Mouse (Mus musculus) hindbrain, postnatal 0 days (tissue): ENCODE data around the gene Ttc34. TPM values are rescaled to one million over a fixed set of nuclear protein-coding genes. Genes with fewer than 3 reads are reported as not detected.

Experiments
- ATAC-seq: fragments of 200-750 bp; cut with Nextera tagmentation; 2 replicates; pipeline ENCODE4 v1.8.0; 2017; ENCODE audit warnings: mild to moderate bottlenecking, moderate TSS enrichment, moderate library complexity
- DNase-seq: peaks from one replicate; pipeline ENCODE4 v3.0.0-alpha.2; 2015; ENCODE audit warnings: low spot score
- H3K27ac ChIP-seq: fragments of 300-500 bp; sonication (generic); 2 replicates; pipeline ENCODE4 v1.5.1; 2014; ENCODE audit warnings: mild to moderate bottlenecking
- H3K27me3 ChIP-seq: fragments of 300-500 bp; sonication (generic); 2 replicates; pipeline ENCODE4 v1.6.1; 2014; ENCODE audit warnings: low read length, mixed read lengths; ENCODE audit not compliant: insufficient read depth
- H3K36me3 ChIP-seq: fragments of 300-500 bp; sonication (generic); 2 replicates; pipeline ENCODE4 v1.6.1; 2014; ENCODE audit warnings: low read length, mixed read lengths; ENCODE audit not compliant: insufficient read depth
- H3K4me1 ChIP-seq: fragments of 300-500 bp; sonication (generic); 2 replicates; pipeline ENCODE4 v1.6.1; 2014; ENCODE audit warnings: antibody characterized with exemption, low read length, mixed read lengths; ENCODE audit not compliant: insufficient read depth
- H3K4me2 ChIP-seq: fragments of 300-500 bp; sonication (generic); 2 replicates; pipeline ENCODE4 v1.6.1; 2014; ENCODE audit warnings: low read depth, mild to moderate bottlenecking, low read length, moderate library complexity, mixed read lengths
- H3K4me3 ChIP-seq: fragments of 300-500 bp; sonication (generic); 2 replicates; pipeline ENCODE4 v1.5.1; 2014; ENCODE audit warnings: low read length
- H3K9ac ChIP-seq: fragments of 300-500 bp; sonication (generic); replicated peaks from 2 replicates; pipeline ENCODE4 v1.6.1; 2014; ENCODE audit warnings: mild to moderate bottlenecking, low read length, moderate library complexity, mixed read lengths
- H3K9me3 ChIP-seq: fragments of 300-500 bp; sonication (generic); 2 replicates; pipeline ENCODE4 v1.6.1; 2016; ENCODE audit warnings: low read length, mixed read lengths
- CTCF ChIP-seq: IDR thresholded peaks from 2 replicates; pipeline ENCODE4 v1.5.1; 2016; ENCODE audit warnings: antibody characterized with exemption, control low read depth, low read depth
- WGBS: fragments of 180-500 bp; shearing (Covaris S2); extraction: QIAGEN DNeasy Blood & Tissue Kit; methylation state at CpG from one replicate; pipeline ENCODE4 v1.1.7; 2014; 5-methylcytosine and 5-hydroxymethylcytosine counted together
- polyA plus RNA-seq: library from polyadenylated mRNA; unstranded; fragments of >200 nt; fragmentation: Nextera tagmentation; extraction: Ambion mirVana; gene quantifications from 2 replicates; pipeline ENCODE4 v1.2.1, GENCODE M21; 2015
- total RNA-seq: library from RNA; depleted of rRNA; stranded (reverse); fragments of >200 nt; gene quantifications from 2 replicates; pipeline ENCODE4 v1.2.3, GENCODE M21; 2014

Gene Ttc34
- total and polyA plus RNA-seq, 2 experiments from 2014 or later, result 2.3 to 3.3 TPM

DNA sequence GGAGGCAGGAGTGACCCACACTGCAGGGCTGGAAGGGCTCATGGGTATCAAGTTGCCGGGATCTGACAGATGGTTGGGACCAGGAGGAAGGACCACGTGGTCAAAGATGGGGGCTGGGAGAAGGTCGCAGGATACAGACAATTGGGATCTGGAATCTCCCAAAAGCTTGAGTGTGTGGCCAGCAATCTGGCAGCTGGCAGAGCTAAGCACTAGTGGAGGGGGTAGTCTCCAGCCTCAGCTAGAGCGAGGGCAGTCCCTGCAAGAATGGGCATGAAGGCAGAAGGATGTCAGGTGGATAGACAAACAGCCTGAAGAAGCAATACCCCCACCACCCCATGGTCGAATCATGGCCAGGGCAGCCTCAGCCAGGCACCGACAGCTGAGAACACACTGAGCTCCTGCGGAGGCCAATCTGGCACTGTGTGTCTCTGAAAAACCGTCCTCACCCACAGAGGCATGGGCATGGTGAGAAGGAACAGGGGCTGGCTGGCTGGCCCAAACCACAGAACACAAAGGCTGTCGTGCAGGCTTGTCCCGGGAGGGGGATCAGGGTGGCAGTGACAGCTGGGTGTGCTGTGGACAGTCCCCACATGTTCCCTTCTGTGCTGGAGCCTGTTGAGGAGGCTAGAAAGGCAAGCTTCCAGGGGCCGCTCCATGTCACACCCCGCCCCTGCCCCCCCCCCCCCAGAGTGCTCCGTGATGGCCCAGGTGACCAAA is 49.8 kb downstream of the Ttc34 start:
- TF ChIP-seq CTCF, result no peak
- no peaks in the 10 kb centered on the region for H3K4me1 ChIP-seq
- H3K27ac ChIP-seq, result peak overlapping the region; percentile 65
- ATAC-seq (peak; percentile 79), DNase-seq (peak; percentile 72)
- H3K4me2 ChIP-seq, result no peak overlapping the region
- H3K9me3 ChIP-seq, result no peaks in the 10 kb centered on the region
- H3K27me3 ChIP-seq, result no peaks in the 10 kb centered on the region
- H3K9ac ChIP-seq, result no peak overlapping the region
- H3K4me3 ChIP-seq, result no peak overlapping the region
- 53% methylated on average over 13 of the region's 13 CpGs for WGBS
- no peaks in the 10 kb centered on the region for H3K36me3 ChIP-seq

- ATAC-seq, result no peak
- no peaks in the 10 kb centered on the region for H3K27me3 ChIP-seq
- H3K9ac ChIP-seq, result no peak overlapping the region
Observed at GRCm38 (mm10) chr4:154887593-154888250, 50.5 kb downstream of the Ttc34 start.

GRCm38 (mm10) chr4:154890887-154891286 is 53.6 kb downstream of the Ttc34 start:
- no peaks in the 10 kb centered on the region for H3K9me3 ChIP-seq
- DNase-seq, result no peak
- no peak overlapping the region for H3K4me3 ChIP-seq
- no peak for TF ChIP-seq CTCF
- H3K36me3 ChIP-seq, result no peaks in the 10 kb centered on the region
- H3K4me2 ChIP-seq, result no peak overlapping the region
- H3K4me1 ChIP-seq, result no peaks in the 10 kb centered on the region
- WGBS, result 94% methylated on average over 14 of the region's 14 CpGs
- H3K27me3 ChIP-seq, result no peaks in the 10 kb centered on the region
- no peak for ATAC-seq
- no peak overlapping the region for H3K9ac ChIP-seq
- no peak overlapping the region for H3K27ac ChIP-seq

More at GRCm38 (mm10) chr4:154887593-154888250, 50.5 kb downstream of the Ttc34 start:
- H3K36me3 ChIP-seq, result no peaks in the 10 kb centered on the region
- 78% methylated on average over 15 of the region's 15 CpGs for WGBS
- DNase-seq, result no peak
- H3K4me1 ChIP-seq, result no peaks in the 10 kb centered on the region
- no peak overlapping the region for H3K4me3 ChIP-seq
- peak overlapping the region; percentile 65 for H3K27ac ChIP-seq
- no peak for TF ChIP-seq CTCF
- no peaks in the 10 kb centered on the region for H3K9me3 ChIP-seq
- H3K4me2 ChIP-seq, result no peak overlapping the region

GRCm38 (mm10) chr4:154895549-154895948 is 58.3 kb downstream of the Ttc34 start:
- Histone ChIP-seq H3K4me1 (peaks cover 16% of the 10 kb centered on the region), H3K4me2 (no peak overlapping the region), H3K27me3 (no peaks in the 10 kb centered on the region), H3K4me3 (no peak overlapping the region), H3K27ac (no peak overlapping the region), H3K9ac (no peak overlapping the region), H3K36me3 (no peaks in the 10 kb centered on the region), H3K9me3 (no peaks in the 10 kb centered on the region)
- DNase-seq (no peak), ATAC-seq (no peak)
- 82% methylated on average over 5 of the region's 5 CpGs for WGBS
- no peak for TF ChIP-seq CTCF

GRCm38 (mm10) chr4:154897676-154898465 is 60.6 kb downstream of the Ttc34 start:
- Histone ChIP-seq H3K4me2 (peak overlapping the region; percentile 99), H3K36me3 (no peaks in the 10 kb centered on the region), H3K27me3 (no peaks in the 10 kb centered on the region), H3K4me3 (peak overlapping the region; percentile 57), H3K9me3 (no peaks in the 10 kb centered on the region), H3K27ac (peak overlapping the region; percentile 77; the same call in 1 of the 2 replicates), H3K9ac (peak overlapping the region; percentile 69), H3K4me1 (peaks cover 16% of the 10 kb centered on the region)
- no peak for TF ChIP-seq CTCF
- ATAC-seq (no peak), DNase-seq (no peak)
- 64% methylated on average over 6 of the region's 6 CpGs for WGBS

DNA sequence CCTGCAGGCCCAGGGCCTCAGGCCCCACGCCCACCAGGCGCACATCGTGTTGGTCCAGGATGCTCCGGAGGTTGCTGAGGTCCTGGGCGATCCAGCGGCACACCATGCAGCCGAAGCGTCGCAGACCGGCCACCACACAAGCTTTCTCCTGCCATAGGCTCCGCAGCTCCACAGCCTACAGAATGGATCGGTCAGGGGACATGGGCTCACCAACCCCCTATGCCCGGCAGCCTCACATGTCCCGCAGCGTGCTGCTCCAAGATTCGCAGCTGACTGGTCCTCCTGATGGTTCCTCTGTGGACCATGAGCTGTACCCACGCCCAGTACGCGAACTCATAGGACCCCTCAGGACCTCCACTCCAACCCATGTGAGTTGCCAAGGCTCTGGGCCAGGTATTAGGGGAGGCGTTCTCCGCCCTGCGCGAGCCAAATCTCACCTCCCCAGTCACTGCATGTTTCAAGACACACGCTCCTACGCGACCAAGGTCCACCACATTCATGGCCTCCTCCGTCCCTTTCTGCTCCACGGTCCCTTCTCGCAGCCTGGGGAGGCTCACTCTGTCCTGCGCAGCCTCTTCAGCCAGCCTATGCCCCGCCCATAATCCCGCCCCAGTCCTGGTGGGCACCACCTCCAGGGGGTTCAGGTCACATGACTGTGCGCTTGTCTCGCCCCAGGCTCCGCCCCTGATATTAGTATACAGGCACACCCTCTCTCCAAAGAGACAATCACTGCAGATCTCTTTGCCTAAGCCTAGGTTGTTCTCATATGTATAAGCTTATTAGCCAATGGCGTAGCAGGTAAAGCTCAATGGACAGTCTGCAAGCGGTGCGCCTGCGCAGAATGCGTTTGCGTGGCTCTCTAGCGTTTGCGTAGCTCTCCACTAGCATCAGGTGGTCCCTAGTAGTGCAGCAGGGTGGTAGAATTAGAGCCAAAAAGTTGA is 61.5 kb downstream of the Ttc34 start, which contains the start of gene Fam213b:
Gene Fam213b, minus strand, starts transcription at position 630 of the 941 bp plus-strand sequence.
- Histone ChIP-seq H3K4me2 (peak within 1 kb of the TSS; percentile 99), H3K36me3 (no peaks in the 10 kb centered on the region), H3K9ac (peak within 1 kb of the TSS; percentile 69), H3K9me3 (no peaks in the 10 kb centered on the region), H3K4me3 (peak within 1 kb of the TSS; percentile 57), H3K27ac (peak within 1 kb of the TSS; percentile 77), H3K4me1 (peaks cover 16% of the 10 kb centered on the region), H3K27me3 (no peaks in the 10 kb centered on the region)
- DNase-seq (peak; percentile 94), ATAC-seq (peak; percentile 97)
- TF ChIP-seq CTCF, result peak; percentile 23; the same call in 1 of the 2 replicates
- WGBS, result 2% methylated on average over 43 of the region's 43 CpGs
